Mouse (Mus musculus) adrenal gland, postnatal 0 days (tissue): Measurements from ENCODE around the gene Gm8232. TPM values are rescaled to one million over a fixed set of nuclear protein-coding genes. Genes with fewer than 3 reads are reported as not detected.

Experiments
- polyA plus RNA-seq: library from polyadenylated mRNA; unstranded; fragments of >200 nt; fragmentation: Nextera tagmentation; extraction: Ambion mirVana; gene quantifications from 2 replicates; pipeline ENCODE4 v1.2.1, GENCODE M21; 2015

Gm8232 gene
- polyA plus RNA-seq, result not detected in 2 replicates

GRCm38 (mm10) chr14:44433335-44433734 lies at the start of gene Gm8232:
Gene Gm8232 (plus strand): TSS chr14:44433635.

GRCm38 (mm10) chr14:44410588-44410987 lies 22.8 kb upstream of the Gm8232 start, which contains the start of gene Gm3371:
Gene Gm3371 (minus strand): TSS chr14:44410688.

Other genes starting within 250 kb of the Gm8232 start
- not detected in 2 replicates for gene Gm8212, start 236.0 kb upstream of the Gm8232 start, polyA plus RNA-seq
- not detected in 2 replicates for gene 4930503E14Rik, start 220.4 kb upstream of the Gm8232 start, polyA plus RNA-seq
- gene Gm8220, start 148.1 kb upstream of the Gm8232 start, polyA plus RNA-seq, result not detected in 2 replicates
- gene Gm5930, start 95.1 kb upstream of the Gm8232 start, polyA plus RNA-seq, result not detected in 2 replicates
- not detected in 2 replicates for gene Gm8229, start 68.3 kb upstream of the Gm8232 start, polyA plus RNA-seq
- not detected in 2 replicates for gene Gm3371, start 22.9 kb upstream of the Gm8232 start, polyA plus RNA-seq
- not detected in 2 replicates for gene BC061237, start 58.8 kb downstream of the Gm8232 start, polyA plus RNA-seq
- not detected in 2 replicates for gene Gm17093, start 84.6 kb downstream of the Gm8232 start, polyA plus RNA-seq
- not detected in 2 replicates for gene Gm8247, start 149.5 kb downstream of the Gm8232 start, polyA plus RNA-seq
- gene Gm5624, start 194.3 kb downstream of the Gm8232 start, polyA plus RNA-seq, result not detected in 2 replicates